Mouse (Mus musculus) frontal cortex, postnatal 25 days (tissue): ENCODE measurements at regions not wholly inside any gene's neighbourhood (a gene's known extent, or its start where the extent isn't known, plus 50 kb on each side); places are given as distances from the start of the nearest gene placed in this dataset.
A peak's percentile ranks its signal among the peaks of the same experiment; 100 is the strongest.

ENCODE experiments used
- DNase-seq, 2 experiments: peaks; one replicate each; pipeline ENCODE4 v3.0.0; 2022; ENCODE audit warnings: low spot score in 2 of 2

DNA sequence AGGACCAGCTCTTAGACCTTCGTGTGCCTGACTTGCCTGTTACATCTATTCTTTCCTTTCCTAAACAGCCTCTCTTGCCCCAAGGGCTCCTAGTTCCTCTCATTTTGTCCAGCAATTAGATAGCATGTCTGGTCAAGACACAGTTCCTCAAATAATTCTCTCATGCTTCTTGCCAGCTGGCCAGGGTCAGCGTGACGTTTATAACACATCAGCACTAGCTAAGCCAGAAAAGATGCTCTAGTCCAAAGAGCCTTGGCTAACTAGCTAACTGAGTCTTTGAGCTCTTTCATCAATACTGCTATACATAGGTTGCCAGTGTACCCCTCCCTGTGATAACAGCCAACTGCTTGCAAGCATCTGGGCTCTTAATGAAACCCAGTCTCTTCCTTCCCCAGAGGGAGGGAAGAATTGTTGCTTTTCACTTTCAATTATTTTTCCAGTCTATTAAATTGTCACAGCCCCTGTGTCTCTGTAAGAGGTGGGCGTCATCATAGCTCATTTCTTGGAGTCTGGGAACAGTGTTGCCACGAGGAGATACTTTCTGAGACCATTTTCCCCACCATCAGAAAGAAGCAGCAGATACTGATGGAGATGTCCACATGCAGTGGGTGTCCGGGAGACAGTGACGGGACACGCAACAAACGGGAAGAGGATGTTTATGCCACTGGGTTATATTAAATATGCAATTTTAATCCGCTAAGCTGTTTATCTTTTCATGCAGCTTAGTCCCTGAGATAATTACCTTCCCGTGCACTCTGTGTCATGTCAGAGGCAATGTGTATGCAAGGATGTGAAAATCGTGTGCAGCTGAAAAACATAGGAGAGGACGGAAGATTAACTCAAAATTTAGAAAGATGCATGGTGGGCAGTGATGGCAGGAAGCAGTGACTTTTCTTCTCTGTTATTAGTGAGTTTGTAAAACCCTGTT is 250.1 kb upstream of the Nmur2 start:
- no peak for DNase-seq

DNA sequence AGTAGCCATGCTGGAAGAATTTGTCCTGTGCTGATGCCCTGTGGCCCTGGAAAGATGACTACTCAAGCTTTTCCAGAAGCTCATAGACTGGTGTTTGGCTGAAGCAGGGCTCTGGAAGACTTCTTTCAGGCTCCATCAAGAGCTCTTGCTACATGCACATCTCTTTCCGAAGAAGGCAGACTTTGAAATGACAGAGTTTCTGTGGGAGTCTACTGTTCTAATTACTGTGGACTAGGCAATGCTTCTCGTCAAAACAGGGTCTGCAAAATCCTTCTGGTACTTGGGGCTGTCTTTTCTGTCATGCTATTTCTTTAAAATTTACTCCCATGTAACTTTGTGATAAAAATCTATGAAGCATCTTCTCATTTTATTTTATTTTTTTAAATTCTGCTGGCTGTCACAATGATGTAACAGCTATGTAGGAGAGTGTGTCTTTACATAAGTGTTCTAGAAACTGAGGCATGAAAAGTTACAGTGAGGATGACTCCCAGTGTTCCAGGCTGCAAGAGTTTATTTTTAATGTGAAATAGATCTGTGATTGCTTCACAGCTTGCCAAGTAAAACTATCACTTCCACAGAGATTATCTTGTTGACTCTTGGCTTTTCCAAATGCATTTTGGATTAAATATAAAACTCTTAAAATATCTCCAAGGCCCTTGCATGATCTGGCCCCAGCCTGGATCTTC is 244.9 kb upstream of the Nmur2 start:
- no peak for DNase-seq

DNA sequence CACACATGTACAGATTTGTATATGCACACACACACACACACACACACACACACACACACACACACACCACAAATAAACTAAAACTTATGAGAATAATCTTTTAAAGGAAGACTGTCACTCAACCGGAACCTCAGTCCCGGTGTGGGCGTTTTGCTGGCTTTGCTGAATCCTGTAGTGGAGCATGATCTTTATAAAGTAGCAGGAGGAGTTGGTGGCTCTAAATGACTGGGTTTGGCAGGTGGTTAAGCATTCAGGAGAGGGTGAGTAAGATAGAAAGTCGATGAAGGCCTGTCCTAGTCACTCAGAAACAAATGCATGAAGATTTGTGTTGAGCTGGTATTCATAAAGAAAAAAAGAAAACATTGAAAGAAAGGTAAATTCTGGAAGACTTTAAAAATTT is 240.4 kb upstream of the Nmur2 start:
- DNase-seq = no peak

DNA sequence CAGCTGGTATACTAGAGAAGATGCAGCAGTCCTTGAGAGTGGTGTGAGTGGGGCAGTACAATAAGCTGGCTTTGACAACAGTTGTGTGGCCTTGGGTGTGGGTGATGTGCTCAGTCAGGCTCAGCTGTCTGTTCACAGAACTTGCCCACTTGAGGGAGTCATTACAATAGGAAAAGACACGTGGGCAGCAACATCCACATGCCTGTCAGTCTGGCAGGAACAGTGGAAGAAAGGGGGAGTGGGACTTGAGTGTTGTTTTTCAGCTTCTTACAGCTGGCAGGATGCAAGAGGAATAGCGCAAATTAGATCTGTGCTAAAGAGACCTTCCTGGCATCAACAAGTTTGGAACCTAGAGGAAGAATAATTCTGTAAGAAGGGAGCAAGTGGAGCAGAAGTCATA is 239.4 kb upstream of the Nmur2 start:
- no peak for DNase-seq

DNA sequence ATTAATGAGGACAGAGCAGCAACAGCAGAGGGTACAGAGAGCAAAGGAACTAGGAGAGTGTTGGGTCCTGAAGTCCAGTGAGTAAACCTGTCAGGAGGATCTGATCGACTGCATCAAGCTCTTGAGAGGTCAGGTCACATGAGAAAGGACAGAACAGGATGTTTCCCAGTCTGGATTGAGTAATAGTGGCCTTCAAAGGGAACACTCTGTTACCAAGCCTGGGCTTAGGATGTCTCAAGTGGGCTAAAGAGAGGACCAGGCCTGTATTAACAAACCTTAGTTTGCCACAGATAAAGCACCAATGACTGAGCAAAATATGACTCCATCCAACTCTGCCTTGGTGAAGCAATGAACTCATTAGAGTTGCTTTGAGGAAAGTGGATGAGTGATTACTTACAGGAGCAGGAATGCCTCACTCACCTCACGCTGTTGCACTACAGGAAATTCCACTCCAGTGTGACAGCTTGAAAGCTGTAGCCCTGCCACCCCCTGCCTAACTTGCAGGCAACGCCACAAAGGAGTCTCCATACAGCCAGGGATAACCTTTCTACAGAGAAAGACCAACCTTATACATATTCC is 229.2 kb upstream of the Nmur2 start:
- DNase-seq = no peak

DNA sequence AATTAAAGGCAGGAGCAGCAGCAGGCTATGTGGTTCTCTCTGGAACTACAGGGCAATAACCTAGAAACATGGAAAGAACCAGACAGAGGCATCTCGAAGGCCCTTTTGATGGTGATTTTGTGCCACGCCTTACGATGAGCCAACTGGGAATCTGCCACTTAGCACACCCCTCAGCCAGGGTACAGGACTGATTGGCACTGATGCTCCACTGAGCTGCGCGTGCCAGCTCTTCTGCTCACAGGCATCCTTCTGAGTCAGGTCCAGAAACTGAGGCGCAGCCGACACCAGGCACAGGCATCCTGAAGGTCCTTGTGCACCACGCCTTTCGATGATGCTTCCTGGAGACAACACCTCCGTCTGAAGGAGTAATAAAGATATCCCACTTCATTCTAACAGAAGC is 221.9 kb upstream of the Nmur2 start:
- DNase-seq = no peak

DNA sequence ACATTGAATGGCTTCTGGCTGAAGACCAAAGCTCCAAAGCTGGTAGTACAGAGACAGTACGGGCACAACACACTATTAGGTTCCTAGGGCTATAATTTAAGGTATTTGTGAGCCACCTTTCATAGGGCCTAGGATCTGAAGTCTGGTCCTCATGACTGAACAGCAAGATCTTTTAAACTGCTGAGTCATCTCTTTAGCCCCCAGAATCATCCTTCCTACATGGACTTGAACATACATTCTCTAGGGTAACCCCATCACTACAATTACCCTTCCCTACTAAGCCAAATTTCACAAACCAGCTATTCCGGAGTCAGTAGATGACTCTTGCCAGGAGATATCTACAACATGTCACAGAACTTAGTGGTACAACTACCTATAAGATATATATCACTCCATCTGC is 215.5 kb upstream of the Nmur2 start:
- no peak for DNase-seq

DNA sequence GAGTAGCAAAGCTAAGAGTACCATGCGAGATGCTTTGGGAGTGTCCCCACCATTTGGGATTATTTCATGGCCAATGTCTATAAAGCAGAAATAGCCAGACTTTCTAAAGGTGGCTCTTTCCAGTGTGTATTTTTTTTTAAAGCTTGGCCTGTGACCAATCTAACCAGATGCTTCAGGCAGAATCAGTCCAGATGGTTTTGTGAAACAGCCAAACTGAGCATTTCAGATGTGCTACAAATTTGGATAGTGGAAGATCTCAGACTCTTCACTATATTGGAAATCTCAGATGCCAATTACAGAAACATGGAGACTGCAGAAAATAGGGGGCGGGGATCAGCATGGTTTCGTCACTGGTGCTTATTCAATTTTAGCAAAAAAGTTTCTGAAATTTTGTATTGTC is 213.6 kb upstream of the Nmur2 start:
- DNase-seq = no peak

DNA sequence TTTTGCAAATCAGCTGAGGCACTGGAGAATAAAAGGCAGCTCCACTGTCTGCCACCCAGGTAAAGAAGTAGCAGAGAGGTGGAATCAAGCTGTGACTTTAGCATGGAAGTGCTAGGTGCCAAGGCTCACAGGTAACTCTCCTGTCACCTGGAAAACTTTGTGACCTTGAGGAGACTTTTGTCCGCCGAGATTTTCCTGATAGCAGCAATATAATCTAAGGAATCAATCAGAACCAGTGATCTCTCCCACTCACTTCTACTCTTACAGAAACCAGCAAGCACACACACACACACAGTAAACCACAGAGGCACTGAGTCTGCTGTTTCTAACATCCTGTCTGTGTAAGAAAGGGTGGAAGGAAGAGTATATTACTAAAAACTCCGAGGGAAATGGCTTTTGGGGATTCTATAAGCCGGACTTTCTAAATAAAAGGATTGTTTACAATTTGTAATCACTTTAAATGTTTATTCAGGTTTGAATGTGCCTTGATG is 206.6 kb upstream of the Nmur2 start:
- no peak for DNase-seq

DNA sequence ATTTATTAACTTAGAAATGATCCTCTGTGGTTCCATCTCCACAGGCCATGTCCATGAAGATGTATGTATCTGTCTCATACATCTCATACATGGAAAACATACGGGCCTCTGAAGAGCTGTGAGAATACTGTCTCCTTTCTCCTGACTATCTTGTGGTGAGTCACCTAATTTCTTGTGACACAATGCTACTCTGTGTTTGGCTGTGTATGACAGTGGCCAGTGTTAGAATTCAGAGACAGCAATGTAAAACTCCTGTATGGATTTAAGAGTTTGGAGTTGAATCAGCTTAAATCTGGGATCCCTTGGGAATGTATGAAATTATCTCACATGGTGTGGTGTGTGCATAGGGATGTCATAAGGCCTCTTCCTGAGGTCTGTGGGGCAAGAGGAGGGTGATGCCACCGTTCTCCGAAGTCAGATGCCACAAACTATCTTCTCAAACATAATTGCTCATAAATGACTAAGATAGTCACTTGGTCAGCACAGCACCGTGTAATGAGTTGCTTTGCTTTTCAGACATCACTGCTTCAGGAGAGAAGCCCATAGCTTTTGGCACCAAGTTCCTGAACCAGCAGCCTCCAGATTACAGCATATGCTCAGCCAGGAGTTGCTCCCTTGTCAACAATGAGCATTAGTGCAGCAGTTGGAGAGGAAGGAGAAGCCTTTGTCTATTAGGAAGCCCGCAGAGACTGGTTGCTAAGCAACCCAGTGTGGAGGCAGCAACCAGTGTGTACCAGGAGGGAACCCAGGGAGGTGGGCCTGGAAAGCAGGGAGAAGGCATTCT is 205.9 kb upstream of the Nmur2 start:
- DNase-seq = peak; percentile 28 to 43

DNA sequence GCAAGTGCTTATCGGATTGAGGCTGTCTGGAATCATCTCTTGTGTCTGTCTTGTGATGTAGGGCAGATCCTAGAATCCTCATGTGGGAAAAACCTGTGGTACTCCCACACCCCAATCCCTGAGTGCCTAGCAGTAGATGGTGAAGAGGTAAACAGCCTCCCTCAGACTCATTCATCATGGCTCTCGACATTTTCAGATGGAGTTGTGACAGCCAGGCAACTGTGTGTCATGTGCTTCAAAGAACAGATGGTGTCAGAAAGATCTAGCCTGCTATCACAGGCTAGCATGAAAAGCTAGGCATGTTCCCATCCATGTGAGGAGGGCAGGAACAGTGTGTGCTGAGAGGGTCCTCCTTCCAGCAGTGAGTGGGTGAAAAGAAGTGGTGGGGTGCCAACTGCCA is 204.1 kb upstream of the Nmur2 start:
- peak in 1 of 2 experiments; percentile 9 for DNase-seq

DNA sequence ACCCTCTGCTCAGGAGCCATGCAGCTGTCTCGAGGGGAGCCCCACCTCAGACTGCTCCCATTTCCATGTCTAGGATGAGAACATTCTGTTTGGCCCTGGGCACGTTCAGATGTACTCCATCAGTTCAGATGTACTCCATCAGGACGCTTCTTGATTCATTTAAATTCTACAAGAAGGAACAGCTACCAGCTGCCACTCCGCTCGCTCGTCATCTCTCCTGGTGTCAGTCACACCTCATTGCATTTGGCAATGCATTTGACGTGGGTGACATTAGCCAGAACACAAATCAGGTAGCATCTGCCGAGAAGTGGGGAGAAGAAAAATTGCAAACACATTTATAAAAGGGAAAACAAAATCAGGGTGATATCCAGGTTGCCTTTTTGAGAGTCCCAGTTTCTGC is 202.6 kb upstream of the Nmur2 start:
- peak in 1 of 2 experiments; percentile 17 for DNase-seq

DNA sequence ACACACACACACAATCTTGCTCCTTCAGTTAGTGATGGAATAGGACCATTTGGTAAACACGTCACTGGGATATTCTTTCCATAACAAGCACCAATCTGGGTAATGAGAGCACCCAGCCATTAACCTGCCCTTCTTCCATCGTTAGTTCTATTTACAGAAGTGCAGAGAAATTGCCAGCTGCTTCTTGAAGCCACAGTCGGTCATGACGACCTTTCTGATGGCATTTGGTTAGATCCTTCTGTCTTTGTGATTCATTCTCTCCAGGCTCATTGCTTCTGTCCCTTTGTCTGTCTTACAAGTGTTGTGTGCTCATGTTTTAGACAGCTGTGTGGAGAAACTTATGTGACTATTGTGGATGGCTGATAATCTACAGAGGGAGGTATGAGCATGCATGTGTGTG is 197.9 kb upstream of the Nmur2 start:
- DNase-seq = no peak

DNA sequence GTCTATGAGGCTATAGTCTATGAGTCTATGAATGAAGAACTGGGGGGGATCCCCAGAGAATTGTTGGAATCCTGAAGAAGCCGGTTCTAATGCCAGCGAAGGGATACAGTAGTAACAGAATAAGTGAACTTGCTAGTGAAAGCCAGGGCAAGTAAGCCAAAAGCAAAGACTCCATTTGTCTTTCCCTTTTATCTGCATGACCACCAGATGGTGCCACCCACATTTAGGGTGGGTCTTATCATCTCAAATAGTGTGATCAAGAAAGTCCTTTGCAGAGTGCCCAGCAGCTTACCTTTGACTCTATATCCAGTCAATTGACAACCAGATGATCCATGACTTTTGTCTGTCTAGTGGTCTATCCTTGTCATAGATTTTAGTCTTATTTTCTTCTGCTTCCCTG is 184.2 kb upstream of the Nmur2 start:
- no peak for DNase-seq

DNA sequence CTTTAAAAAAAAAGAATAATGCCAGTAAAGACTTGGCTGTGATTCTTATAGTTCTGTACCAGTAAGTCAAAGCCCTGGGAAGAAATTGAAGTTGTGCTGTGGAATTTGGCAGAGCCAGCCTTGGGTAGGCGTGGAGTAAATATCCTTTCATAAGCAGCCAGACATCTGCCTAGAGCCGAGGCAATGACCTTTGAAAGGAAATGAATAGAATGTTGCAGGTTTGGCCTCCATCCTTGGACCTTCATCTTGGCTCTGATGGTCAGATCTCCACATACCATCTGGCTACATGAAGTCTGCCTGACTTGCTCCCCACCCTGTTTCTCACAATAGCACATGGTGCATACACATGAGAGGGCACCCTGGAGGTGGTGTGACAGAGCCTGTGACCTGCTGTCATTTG is 174.9 kb upstream of the Nmur2 start:
- no peak for DNase-seq

DNA sequence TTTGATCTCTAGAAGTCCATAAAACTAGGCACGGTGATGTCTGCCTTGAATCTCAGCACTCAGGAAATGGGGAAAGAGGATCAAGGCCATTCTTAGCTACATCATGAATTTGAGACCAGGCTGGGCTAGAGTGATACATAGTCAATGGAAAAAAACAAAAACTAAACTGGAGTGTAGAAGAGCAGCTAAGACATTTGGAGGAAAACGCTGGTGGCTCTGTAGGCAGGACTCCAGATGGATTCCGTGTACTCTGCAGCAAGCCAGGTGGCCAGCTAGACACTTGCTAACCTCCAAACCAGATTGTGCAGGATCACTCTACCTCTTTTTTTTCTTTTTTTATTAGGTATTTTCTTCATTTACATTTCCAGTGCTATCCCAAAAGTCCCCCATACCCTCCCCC is 161.0 kb upstream of the Nmur2 start:
- no peak for DNase-seq

DNA sequence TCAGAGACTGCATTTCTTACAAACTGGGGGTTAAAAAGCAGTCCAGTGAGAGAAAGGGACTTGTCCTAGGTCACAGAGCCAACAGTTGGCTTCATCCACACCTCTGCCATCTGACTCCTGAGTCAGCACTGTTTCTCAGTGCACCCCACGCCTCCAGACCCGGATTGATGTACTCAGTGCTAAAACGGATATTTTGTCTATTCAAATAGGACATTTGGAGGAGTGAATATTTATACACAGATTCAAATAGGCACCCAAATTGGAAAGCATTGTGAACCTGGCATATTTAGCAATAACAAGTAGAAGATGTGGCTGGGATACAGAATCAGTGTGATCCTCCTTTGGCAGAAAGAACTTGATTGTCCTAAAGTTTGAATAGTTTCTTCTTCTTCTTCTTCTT is 154.5 kb upstream of the Nmur2 start:
- DNase-seq = no peak

DNA sequence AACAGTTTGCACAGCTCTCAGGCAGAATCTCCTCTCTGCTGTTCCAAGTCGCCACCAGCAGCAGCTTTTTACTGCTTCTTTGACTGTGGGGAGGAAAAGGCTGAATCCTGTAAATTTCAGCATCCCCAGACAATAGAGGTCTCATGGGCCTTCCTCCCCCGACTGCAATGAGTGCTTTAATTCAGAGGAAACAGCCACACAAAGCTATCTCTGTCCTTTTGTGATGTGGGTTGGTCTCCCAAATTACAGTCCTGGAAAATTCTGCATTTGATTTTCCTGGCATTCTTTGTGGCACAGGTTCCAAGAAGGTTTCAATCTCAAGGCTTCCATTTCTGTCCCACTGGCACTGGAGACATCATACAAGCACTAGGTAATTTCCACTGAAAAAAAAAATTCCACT is 152.6 kb upstream of the Nmur2 start:
- no peak for DNase-seq

DNA sequence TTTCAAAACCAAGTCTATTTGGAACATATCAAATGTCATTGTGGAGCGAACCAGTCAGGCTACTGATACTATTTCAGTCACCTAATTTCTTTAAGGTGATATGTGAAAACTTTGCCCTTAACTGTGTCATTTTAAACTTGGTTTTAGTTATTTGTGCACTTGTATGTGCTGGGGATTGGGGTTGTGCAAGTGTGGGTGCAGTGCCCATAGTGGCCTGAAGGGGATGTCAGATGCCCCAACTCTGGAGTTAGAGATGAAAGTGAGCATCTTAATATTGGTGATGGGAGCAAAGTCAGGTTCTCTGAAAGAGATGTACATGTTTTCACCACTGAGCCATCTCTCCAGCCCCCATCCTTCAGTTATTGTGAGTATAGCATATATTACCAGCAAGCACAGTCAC is 133.1 kb upstream of the Nmur2 start:
- no peak for DNase-seq

DNA sequence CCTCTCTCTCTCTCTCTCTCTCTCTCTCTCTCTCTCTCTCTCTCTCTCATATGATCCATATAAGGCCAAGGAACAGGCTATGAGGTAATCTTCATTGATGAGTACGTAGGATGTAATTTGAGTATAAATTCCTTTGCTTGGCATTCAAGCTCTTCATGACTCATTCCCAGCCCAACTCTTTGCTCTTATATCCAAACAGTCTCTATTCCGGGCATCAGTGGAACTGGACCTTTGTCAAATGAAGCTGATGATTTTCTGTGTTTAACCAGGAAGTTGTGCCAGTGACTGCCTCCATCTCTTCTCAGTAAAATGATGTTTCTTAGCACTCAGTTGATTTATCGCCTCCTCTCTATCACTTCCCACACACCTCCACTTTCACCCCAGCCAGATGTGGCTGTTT is 132.4 kb upstream of the Nmur2 start:
- no peak for DNase-seq

DNA sequence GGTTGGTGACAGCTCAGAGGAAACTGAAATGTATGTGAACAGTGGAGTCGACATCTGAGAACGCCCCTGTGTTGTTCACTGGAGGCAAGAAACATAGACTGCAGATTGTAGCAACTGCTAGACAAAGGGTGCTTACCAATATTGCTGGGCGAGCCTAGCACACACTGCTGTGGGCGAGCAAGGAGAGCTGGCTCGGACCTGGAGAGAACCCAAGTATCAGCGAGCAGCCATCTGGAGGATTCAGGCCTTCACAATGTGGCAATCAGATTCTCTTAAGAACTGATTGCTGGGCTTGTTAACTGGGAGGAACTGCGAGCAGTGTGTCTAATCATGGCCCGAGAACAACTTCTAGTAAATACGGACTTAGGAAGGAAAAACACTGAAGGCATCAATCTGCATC is 128.8 kb upstream of the Nmur2 start:
- peak; percentile 17 to 21 for DNase-seq

DNA sequence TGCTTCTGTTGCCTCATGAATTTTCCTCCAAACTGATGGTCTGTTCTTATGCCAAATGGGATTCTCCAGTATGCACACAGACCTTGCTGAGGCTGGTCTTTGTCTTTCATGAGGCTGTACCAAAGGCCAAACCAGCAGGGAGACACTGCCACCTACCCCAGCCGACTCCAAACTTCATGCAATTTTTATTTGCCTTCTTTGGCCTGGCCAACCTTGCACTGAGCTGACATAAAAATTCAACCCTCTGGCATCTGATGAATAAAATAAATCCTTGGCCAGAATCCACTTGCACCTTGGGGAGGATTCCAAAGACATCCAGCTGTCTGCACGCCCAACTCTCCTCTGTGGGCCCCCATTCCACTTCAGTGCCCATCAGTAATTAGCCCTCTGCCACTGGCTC is 126.0 kb upstream of the Nmur2 start:
- DNase-seq = no peak
